Mouse (Mus musculus) midbrain, embryonic 12.5 days (tissue): ENCODE data around the gene Set. TPM values are rescaled to one million over a fixed set of nuclear protein-coding genes. Genes with fewer than 3 reads are reported as not detected.

Experiments used
- ATAC-seq: fragments of 200-750 bp; cut with Nextera tagmentation; 2 replicates; pipeline ENCODE4 v1.8.0; 2017; ENCODE audit warnings: low read depth, moderate TSS enrichment, moderate library complexity; ENCODE audit not compliant: low FRiP score
- H3K27ac ChIP-seq: fragments of 300-500 bp; sonication (generic); replicated peaks from 2 replicates; pipeline ENCODE4 v1.5.1; 2016; ENCODE audit warnings: mild to moderate bottlenecking
- H3K27me3 ChIP-seq: fragments of 300-500 bp; sonication (generic); 2 replicates; pipeline ENCODE4 v1.6.1; 2016; ENCODE audit warnings: mild to moderate bottlenecking
- H3K36me3 ChIP-seq: fragments of 300-500 bp; sonication (generic); 2 replicates; pipeline ENCODE4 v1.6.1; 2016
- H3K4me1 ChIP-seq: fragments of 300-500 bp; sonication (generic); 2 replicates; pipeline ENCODE4 v1.6.1; 2016
- H3K4me2 ChIP-seq: fragments of 300-500 bp; sonication (generic); replicated peaks from 2 replicates; pipeline ENCODE4 v1.6.1; 2016; ENCODE audit warnings: mild to moderate bottlenecking, moderate library complexity
- H3K4me3 ChIP-seq: fragments of 300-500 bp; sonication (generic); 2 replicates; pipeline ENCODE4 v1.5.1; 2016; ENCODE audit warnings: mild to moderate bottlenecking
- H3K9ac ChIP-seq: fragments of 300-500 bp; sonication (generic); replicated peaks from 2 replicates; pipeline ENCODE4 v1.6.1; 2016; ENCODE audit warnings: mild to moderate bottlenecking, moderate library complexity
- H3K9me3 ChIP-seq: fragments of 300-500 bp; sonication (generic); 2 replicates; pipeline ENCODE4 v1.6.1; 2016; ENCODE audit warnings: mild to moderate bottlenecking
- WGBS: fragments of 180-500 bp; shearing (Covaris S2); methylation state at CpG from one replicate; pipeline ENCODE4 v1.1.7; 2016; 5-methylcytosine and 5-hydroxymethylcytosine counted together
- polyA plus RNA-seq: library from polyadenylated mRNA; unstranded; fragments of >200 nt; fragmentation: Nextera tagmentation; extraction: Ambion mirVana; gene quantifications from 2 replicates; pipeline ENCODE4 v1.2.1, GENCODE M21; 2016

The Set gene
- polyA plus RNA-seq: 627 and 693 TPM in 2 replicates

DNA sequence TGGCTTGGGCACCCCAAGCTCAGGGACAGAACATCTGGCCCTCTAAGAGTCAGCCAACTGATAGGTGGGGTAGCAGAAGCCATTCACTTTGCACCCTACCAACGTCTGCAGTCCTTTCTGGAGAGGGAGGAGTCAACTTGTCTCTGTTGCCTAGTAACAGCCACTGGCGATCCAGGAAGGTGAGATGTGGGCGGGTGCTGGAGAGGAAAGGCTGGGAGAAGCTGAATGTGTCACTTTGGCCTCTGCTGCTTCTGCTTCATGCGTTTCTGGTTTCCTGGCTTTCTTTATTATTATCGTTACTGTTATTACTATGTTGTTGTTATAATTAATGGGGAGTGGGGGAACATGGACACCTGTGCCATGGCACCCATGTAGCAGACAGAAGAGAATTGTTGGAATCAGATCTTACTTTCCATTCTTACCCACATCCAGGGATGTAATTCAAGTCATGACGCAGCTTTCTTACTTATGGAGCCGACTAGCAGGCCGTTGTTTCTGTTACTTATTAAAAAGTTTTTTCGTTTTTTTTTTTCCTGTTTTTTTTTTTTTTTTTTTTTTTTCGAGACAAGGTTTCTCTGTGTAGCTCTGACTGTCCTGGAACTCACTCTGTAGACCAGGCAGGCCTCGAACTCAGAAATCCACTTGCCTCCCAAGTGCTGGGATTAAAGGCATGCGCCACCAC, at the start of gene Set:
Gene Set (plus strand): TSS at position 156 of the 682 bp plus-strand sequence.
- no peaks in the 10 kb centered on the region for H3K36me3 ChIP-seq
- no peak within 1 kb of the TSS for H3K9ac ChIP-seq
- peaks cover 18% of the 10 kb centered on the region for H3K4me1 ChIP-seq
- H3K27ac ChIP-seq: no peak within 1 kb of the TSS
- peaks cover 5% of the 10 kb centered on the region; the same call in 1 of the 2 replicates for H3K27me3 ChIP-seq
- ATAC-seq: no peak
- H3K9me3 ChIP-seq: no peaks in the 10 kb centered on the region
- WGBS: 48% methylated on average over 12 of the region's 12 CpGs
- H3K4me2 ChIP-seq: no peak within 1 kb of the TSS
- H3K4me3 ChIP-seq: no peak within 1 kb of the TSS

- Histone ChIP-seq H3K4me1 (no peaks in the 10 kb centered on the region), H3K36me3 (peaks cover 98% of the 10 kb centered on the region), H3K9ac (no peak overlapping the region), H3K27ac (no peak overlapping the region), H3K9me3 (no peaks in the 10 kb centered on the region), H3K27me3 (no peaks in the 10 kb centered on the region), H3K4me2 (no peak overlapping the region), H3K4me3 (no peak overlapping the region)
- no peak for ATAC-seq
- 81% methylated on average over 1 of the region's 1 CpGs for WGBS
Observed at GRCm38 (mm10) chr2:30009101-30009500, 48.1 kb upstream of the Set start.

DNA sequence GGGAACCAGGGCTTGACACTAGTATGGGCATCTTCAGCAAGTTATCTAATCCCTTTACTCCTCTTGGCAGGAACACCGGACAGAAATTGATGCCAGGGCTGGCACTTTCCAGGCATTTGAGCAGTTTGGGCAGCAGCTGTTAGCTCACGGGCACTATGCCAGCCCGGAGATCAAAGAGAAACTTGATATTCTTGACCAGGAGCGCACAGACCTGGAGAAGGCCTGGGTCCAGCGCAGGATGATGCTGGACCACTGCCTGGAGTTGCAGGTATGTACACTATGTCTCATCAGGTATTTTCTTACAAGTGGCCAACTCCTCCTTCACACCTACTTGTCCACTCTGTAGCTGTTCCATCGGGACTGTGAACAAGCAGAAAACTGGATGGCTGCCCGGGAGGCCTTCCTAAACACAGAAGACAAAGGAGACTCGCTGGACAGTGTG, 46.3 kb upstream of the Set start:
- H3K4me1 ChIP-seq: no peaks in the 10 kb centered on the region
- H3K4me2 ChIP-seq: no peak overlapping the region
- no peak overlapping the region for H3K4me3 ChIP-seq
- H3K9me3 ChIP-seq: no peaks in the 10 kb centered on the region
- 93% methylated on average over 8 of the region's 8 CpGs for WGBS
- no peak for ATAC-seq
- H3K27me3 ChIP-seq: no peaks in the 10 kb centered on the region
- no peak overlapping the region for H3K9ac ChIP-seq
- no peak overlapping the region for H3K27ac ChIP-seq
- H3K36me3 ChIP-seq: peaks cover 99% of the 10 kb centered on the region

DNA sequence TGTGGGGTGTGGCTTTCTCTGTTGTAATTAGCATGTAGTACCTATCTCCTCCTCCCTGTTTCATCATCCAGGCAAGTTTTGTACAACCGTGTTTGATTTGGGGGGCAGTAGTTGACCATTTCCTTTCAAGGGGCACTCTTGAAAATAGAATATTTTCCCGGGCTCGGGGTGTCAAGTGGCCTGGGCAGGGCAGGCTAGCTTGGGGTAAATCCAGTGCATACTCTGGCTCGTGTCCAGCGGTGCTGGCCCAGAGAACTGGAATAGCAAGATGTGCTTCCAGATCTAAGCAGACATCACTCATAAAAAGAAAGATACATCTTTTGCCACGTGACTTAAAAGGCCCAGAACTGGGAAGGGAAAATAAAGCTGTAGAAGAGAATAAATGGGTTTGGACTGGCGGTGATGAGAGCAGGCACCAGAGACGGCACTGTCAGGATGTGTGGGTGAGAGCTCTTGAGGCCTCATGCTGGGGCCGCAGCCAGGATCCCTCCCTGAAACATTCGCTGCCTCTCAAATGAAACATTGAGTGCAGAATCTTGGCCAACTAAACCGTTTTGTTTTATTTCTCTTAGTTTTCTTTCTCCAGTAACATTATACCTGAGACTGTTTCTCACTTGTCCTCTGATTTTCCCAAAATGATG, 42.7 kb upstream of the Set start:
- H3K27ac ChIP-seq: no peak overlapping the region
- H3K27me3 ChIP-seq: no peaks in the 10 kb centered on the region
- H3K9ac ChIP-seq: no peak overlapping the region
- peaks cover 95% of the 10 kb centered on the region for H3K36me3 ChIP-seq
- H3K4me1 ChIP-seq: no peaks in the 10 kb centered on the region
- H3K9me3 ChIP-seq: no peaks in the 10 kb centered on the region
- no peak overlapping the region for H3K4me3 ChIP-seq
- no peak overlapping the region for H3K4me2 ChIP-seq
- ATAC-seq: no peak
- WGBS: 95% methylated on average over 11 of the region's 11 CpGs

DNA sequence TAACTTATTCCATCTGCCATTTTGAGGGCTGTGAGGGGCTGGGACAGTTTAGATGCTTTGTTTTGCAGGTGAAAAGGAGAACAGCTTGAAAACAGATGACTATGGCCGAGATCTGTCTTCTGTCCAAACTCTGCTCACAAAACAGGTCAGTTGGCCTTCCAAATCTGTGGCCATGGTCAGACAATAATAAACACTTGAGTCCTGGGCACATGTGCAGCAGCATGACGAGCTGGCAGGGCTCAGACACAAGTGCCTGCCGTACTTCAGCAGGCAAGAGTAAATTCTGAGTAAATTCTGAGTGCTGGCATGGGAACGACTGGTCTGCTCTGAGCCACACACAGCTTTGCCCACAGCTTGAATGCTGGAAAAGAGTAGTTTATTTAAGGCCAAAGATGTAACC, 31.7 kb upstream of the Set start:
- H3K4me1 ChIP-seq: no peaks in the 10 kb centered on the region
- no peak for ATAC-seq
- no peak overlapping the region for H3K4me2 ChIP-seq
- H3K36me3 ChIP-seq: peaks cover 99% of the 10 kb centered on the region
- H3K27ac ChIP-seq: no peak overlapping the region
- H3K9me3 ChIP-seq: no peaks in the 10 kb centered on the region
- H3K9ac ChIP-seq: no peak overlapping the region
- H3K4me3 ChIP-seq: no peak overlapping the region
- WGBS: 94% methylated on average over 4 of the region's 4 CpGs
- H3K27me3 ChIP-seq: no peaks in the 10 kb centered on the region

- no peak overlapping the region for H3K9ac ChIP-seq
- no peaks in the 10 kb centered on the region for H3K27me3 ChIP-seq
- no peak overlapping the region for H3K4me2 ChIP-seq
- 97% methylated on average over 5 of the region's 5 CpGs for WGBS
- H3K4me1 ChIP-seq: no peaks in the 10 kb centered on the region
- no peak overlapping the region for H3K27ac ChIP-seq
- H3K4me3 ChIP-seq: no peak overlapping the region
- H3K9me3 ChIP-seq: no peaks in the 10 kb centered on the region
- no peak for ATAC-seq
- H3K36me3 ChIP-seq: peaks cover 99% of the 10 kb centered on the region
Observed at GRCm38 (mm10) chr2:30026997-30027396, 30.2 kb upstream of the Set start.

- H3K9ac ChIP-seq: no peak overlapping the region
- H3K27ac ChIP-seq: no peak overlapping the region
- H3K4me3 ChIP-seq: no peak overlapping the region
- H3K36me3 ChIP-seq: peaks cover 66% of the 10 kb centered on the region
- 66% methylated on average over 11 of the region's 11 CpGs for WGBS
- H3K4me1 ChIP-seq: no peaks in the 10 kb centered on the region
- H3K27me3 ChIP-seq: no peaks in the 10 kb centered on the region
- ATAC-seq: no peak
- no peaks in the 10 kb centered on the region for H3K9me3 ChIP-seq
- no peak overlapping the region for H3K4me2 ChIP-seq
Observed at GRCm38 (mm10) chr2:30032244-30032846, 24.8 kb upstream of the Set start.

DNA sequence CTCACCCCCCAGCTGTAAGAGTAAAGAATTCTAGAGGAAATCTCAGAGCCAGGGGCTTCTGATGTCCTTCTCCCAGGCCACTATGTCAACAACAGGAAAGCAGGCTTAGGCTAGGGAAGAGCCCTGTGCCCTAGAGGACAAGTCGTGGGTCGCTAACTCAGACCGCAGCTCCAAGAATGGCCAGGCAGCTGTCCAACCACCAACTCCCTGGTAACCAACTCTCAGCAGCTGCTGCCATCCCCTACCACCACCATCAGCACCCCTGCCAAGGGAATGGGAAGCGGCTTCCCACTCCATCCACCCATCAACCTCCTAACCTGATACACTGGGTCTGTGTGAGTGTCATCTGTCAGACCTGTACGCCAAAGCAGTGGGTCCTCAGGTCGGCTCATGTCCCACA, 24.2 kb upstream of the Set start:
- H3K9me3 ChIP-seq: no peaks in the 10 kb centered on the region
- H3K27ac ChIP-seq: peak overlapping the region; percentile 25; the same call in 1 of the 2 replicates
- H3K4me1 ChIP-seq: no peaks in the 10 kb centered on the region
- no peak overlapping the region for H3K4me2 ChIP-seq
- H3K9ac ChIP-seq: no peak overlapping the region
- peaks cover 66% of the 10 kb centered on the region for H3K36me3 ChIP-seq
- WGBS: 80% methylated on average over 6 of the region's 6 CpGs
- ATAC-seq: no peak
- no peaks in the 10 kb centered on the region for H3K27me3 ChIP-seq
- no peak overlapping the region for H3K4me3 ChIP-seq

DNA sequence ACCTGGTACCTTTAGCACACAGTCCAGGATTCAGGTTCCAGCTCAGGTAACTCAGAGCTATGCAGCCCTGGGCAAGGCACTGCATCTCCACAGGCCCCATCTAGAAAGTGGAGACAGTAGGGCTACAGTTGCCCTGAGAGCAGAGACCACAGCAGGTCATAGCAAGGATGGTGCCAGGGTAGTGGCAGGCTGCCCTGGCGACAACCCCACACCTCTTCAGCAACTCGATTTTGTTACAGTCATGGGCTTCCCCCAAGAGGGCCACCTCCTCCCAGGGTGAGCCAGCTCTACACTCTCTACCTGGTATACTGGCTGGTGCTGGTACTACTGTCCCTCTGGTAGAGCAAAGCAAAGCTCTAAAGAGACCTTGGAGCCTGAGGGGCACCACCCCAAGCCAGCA, 19.4 kb upstream of the Set start:
- Histone ChIP-seq H3K27ac (no peak overlapping the region), H3K4me3 (no peak overlapping the region), H3K4me2 (no peak overlapping the region), H3K4me1 (no peaks in the 10 kb centered on the region), H3K9ac (no peak overlapping the region), H3K9me3 (no peaks in the 10 kb centered on the region), H3K27me3 (no peaks in the 10 kb centered on the region), H3K36me3 (peaks cover 20% of the 10 kb centered on the region)
- no peak for ATAC-seq
- 88% methylated on average over 2 of the region's 2 CpGs for WGBS

GRCm38 (mm10) chr2:30038370-30038769, 18.8 kb upstream of the Set start:
- Histone ChIP-seq H3K36me3 (peaks cover 15% of the 10 kb centered on the region; the same call in 1 of the 2 replicates), H3K4me2 (no peak overlapping the region), H3K4me1 (no peaks in the 10 kb centered on the region), H3K9ac (no peak overlapping the region), H3K27me3 (no peaks in the 10 kb centered on the region), H3K9me3 (no peaks in the 10 kb centered on the region), H3K4me3 (no peak overlapping the region), H3K27ac (no peak overlapping the region)
- 97% methylated on average over 10 of the region's 10 CpGs for WGBS
- ATAC-seq: no peak

GRCm38 (mm10) chr2:30039687-30040086, 17.5 kb upstream of the Set start:
- Histone ChIP-seq H3K27me3 (no peaks in the 10 kb centered on the region), H3K9me3 (no peaks in the 10 kb centered on the region)
- no peak for ATAC-seq

GRCm38 (mm10) chr2:30042445-30042844, 14.7 kb upstream of the Set start:
- H3K36me3 ChIP-seq: peaks cover 18% of the 10 kb centered on the region
- 3% methylated on average over 4 of the region's 4 CpGs for WGBS
- H3K27me3 ChIP-seq: no peaks in the 10 kb centered on the region
- no peak overlapping the region for H3K4me2 ChIP-seq
- no peak for ATAC-seq
- H3K4me1 ChIP-seq: peaks cover 3% of the 10 kb centered on the region; the same call in 1 of the 2 replicates
- no peaks in the 10 kb centered on the region for H3K9me3 ChIP-seq
- H3K27ac ChIP-seq: no peak overlapping the region
- H3K9ac ChIP-seq: no peak overlapping the region; the same call in 1 of the 2 replicates
- H3K4me3 ChIP-seq: no peak overlapping the region

More at GRCm38 (mm10) chr2:30039687-30040086, 17.5 kb upstream of the Set start:
- H3K27ac ChIP-seq: no peak overlapping the region
- peaks cover 16% of the 10 kb centered on the region for H3K36me3 ChIP-seq
- no peak overlapping the region for H3K4me3 ChIP-seq
- H3K4me1 ChIP-seq: no peaks in the 10 kb centered on the region
- H3K9ac ChIP-seq: no peak overlapping the region
- no peak overlapping the region for H3K4me2 ChIP-seq
